Mouse (Mus musculus) embryonic facial prominence, embryonic 15.5 days (tissue): Measurements from ENCODE around the gene C1qtnf5. TPM values are rescaled to one million over a fixed set of nuclear protein-coding genes. Genes with fewer than 3 reads are reported as not detected.

ENCODE experiments used
- ATAC-seq: fragments of 200-750 bp; cut with Nextera tagmentation; 2 replicates; pipeline ENCODE4 v1.8.0; 2017; ENCODE audit warnings: low read depth, moderate TSS enrichment; ENCODE audit not compliant: insufficient number of reproducible peaks, low FRiP score, low TSS enrichment
- H3K27ac ChIP-seq: fragments of 300-500 bp; sonication (generic); replicated peaks from 2 replicates; pipeline ENCODE4 v1.5.1; 2015; ENCODE audit warnings: mild to moderate bottlenecking, inconsistent platforms
- H3K27me3 ChIP-seq: fragments of 300-500 bp; sonication (generic); 2 replicates; pipeline ENCODE4 v1.6.1; 2015; ENCODE audit warnings: inconsistent platforms
- H3K36me3 ChIP-seq: fragments of 300-500 bp; sonication (generic); 2 replicates; pipeline ENCODE4 v1.6.1; 2015; ENCODE audit warnings: mild to moderate bottlenecking, inconsistent platforms
- H3K4me1 ChIP-seq: fragments of 300-500 bp; sonication (generic); 2 replicates; pipeline ENCODE4 v1.6.1; 2015; ENCODE audit warnings: inconsistent platforms
- H3K4me2 ChIP-seq: fragments of 300-500 bp; sonication (generic); replicated peaks from 2 replicates; pipeline ENCODE4 v1.6.1; 2015; ENCODE audit warnings: mild to moderate bottlenecking, inconsistent platforms
- H3K4me3 ChIP-seq: fragments of 300-500 bp; sonication (generic); replicated peaks from 2 replicates; pipeline ENCODE4 v1.5.1; 2015; ENCODE audit warnings: mild to moderate bottlenecking, inconsistent platforms
- H3K9ac ChIP-seq: fragments of 300-500 bp; sonication (generic); 2 replicates; pipeline ENCODE4 v1.6.1; 2015; ENCODE audit warnings: inconsistent platforms
- H3K9me3 ChIP-seq: fragments of 300-500 bp; sonication (generic); replicated peaks from 2 replicates; pipeline ENCODE4 v1.6.1; 2016; ENCODE audit warnings: inconsistent platforms
- WGBS: fragments of 180-500 bp; shearing (Covaris S2); methylation state at CpG from one replicate; pipeline ENCODE4 v1.1.7; 2015; 5-methylcytosine and 5-hydroxymethylcytosine counted together
- polyA plus RNA-seq: library from polyadenylated mRNA; unstranded; fragments of >200 nt; fragmentation: Nextera tagmentation; extraction: Ambion mirVana; gene quantifications from 2 replicates; pipeline ENCODE4 v1.2.1, GENCODE M21; 2015

C1qtnf5 gene
- polyA plus RNA-seq, 1 experiment from 2014 or later, result 6.0 TPM

DNA sequence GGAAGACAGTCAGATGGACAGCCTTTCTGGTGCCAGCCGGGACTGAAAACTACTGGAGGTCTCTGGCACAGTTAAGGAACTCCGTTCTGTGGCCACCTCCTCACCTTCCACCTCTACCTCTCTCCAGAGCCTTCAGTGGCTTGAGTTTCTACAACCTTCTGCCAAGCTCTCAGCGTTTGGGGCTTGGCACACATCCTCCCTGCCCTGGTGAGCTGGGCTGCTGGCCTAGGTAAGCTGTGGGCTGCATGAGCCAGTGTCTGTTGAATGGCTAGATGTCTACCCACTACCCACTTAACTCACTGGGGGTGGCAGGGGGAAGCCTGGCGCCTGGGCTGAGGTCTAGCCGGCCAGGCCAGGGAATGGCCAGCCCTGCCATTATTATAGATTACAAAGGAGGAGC is 33.9 kb upstream of the C1qtnf5 start:
- Histone ChIP-seq H3K27ac (no peak overlapping the region), H3K9me3 (no peaks in the 10 kb centered on the region), H3K4me2 (no peak overlapping the region), H3K36me3 (no peaks in the 10 kb centered on the region), H3K9ac (no peak overlapping the region), H3K4me1 (peaks cover 32% of the 10 kb centered on the region), H3K4me3 (no peak overlapping the region), H3K27me3 (no peaks in the 10 kb centered on the region)
- no peak for ATAC-seq
- WGBS, result 69% methylated on average over 5 of the region's 5 CpGs

GRCm38 (mm10) chr9:44074395-44075275 is 32.4 kb upstream of the C1qtnf5 start:
- H3K9me3 ChIP-seq, result no peaks in the 10 kb centered on the region
- 64% methylated on average over 9 of the region's 9 CpGs for WGBS
- no peak overlapping the region for H3K4me3 ChIP-seq
- no peaks in the 10 kb centered on the region for H3K27me3 ChIP-seq
- ATAC-seq, result no peak
- H3K27ac ChIP-seq, result no peak overlapping the region
- peaks cover 41% of the 10 kb centered on the region for H3K4me1 ChIP-seq
- no peak overlapping the region for H3K9ac ChIP-seq
- H3K4me2 ChIP-seq, result no peak overlapping the region
- H3K36me3 ChIP-seq, result no peaks in the 10 kb centered on the region

- WGBS, result 76% methylated on average over 24 of the region's 24 CpGs
- H3K4me1 ChIP-seq, result peaks cover 45% of the 10 kb centered on the region
- H3K27ac ChIP-seq, result no peak overlapping the region
- no peaks in the 10 kb centered on the region for H3K27me3 ChIP-seq
- H3K9ac ChIP-seq, result no peak overlapping the region
- H3K4me3 ChIP-seq, result no peak overlapping the region
- H3K4me2 ChIP-seq, result no peak overlapping the region
- no peak for ATAC-seq
- H3K9me3 ChIP-seq, result no peaks in the 10 kb centered on the region
- no peaks in the 10 kb centered on the region for H3K36me3 ChIP-seq
Observed at GRCm38 (mm10) chr9:44075276-44075995, 31.6 kb upstream of the C1qtnf5 start.

GRCm38 (mm10) chr9:44075996-44076763 is 30.9 kb upstream of the C1qtnf5 start:
- no peak overlapping the region for H3K9ac ChIP-seq
- H3K4me3 ChIP-seq, result no peak overlapping the region
- 62% methylated on average over 16 of the region's 16 CpGs for WGBS
- no peaks in the 10 kb centered on the region for H3K27me3 ChIP-seq
- H3K9me3 ChIP-seq, result no peaks in the 10 kb centered on the region
- no peak overlapping the region for H3K27ac ChIP-seq
- peaks cover 46% of the 10 kb centered on the region for H3K4me1 ChIP-seq
- no peak overlapping the region for H3K4me2 ChIP-seq
- ATAC-seq, result no peak
- no peaks in the 10 kb centered on the region for H3K36me3 ChIP-seq

DNA sequence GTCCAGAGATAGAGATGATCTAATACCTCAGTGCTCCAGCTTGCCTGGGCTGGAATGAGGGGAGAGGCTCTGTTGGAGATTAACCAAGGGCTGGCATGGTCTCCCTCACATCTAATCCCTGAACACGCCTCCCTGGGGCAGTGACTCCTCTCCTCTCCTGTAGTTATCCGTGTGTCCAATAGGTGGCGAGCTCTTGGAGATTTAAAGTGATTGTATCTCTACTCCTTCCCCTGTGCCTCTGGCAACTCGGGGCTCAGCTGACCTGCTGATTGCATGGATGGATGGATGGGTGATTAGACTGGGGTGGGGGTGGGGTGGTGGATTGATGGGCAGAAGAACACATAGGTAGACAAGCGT is 30.3 kb upstream of the C1qtnf5 start:
- Histone ChIP-seq H3K9ac (no peak overlapping the region), H3K27me3 (no peaks in the 10 kb centered on the region), H3K4me1 (peaks cover 48% of the 10 kb centered on the region), H3K4me3 (no peak overlapping the region), H3K36me3 (no peaks in the 10 kb centered on the region), H3K27ac (no peak overlapping the region), H3K9me3 (no peaks in the 10 kb centered on the region), H3K4me2 (no peak overlapping the region)
- WGBS, result 17% methylated on average over 5 of the region's 5 CpGs
- ATAC-seq, result no peak

- Histone ChIP-seq H3K27ac (no peak overlapping the region), H3K4me2 (no peak overlapping the region), H3K36me3 (no peaks in the 10 kb centered on the region), H3K27me3 (no peaks in the 10 kb centered on the region), H3K4me1 (peaks cover 42% of the 10 kb centered on the region), H3K4me3 (no peak overlapping the region), H3K9ac (no peak overlapping the region), H3K9me3 (no peaks in the 10 kb centered on the region)
- ATAC-seq, result no peak
- 78% methylated on average over 11 of the region's 11 CpGs for WGBS
Observed at GRCm38 (mm10) chr9:44077266-44077910, 29.7 kb upstream of the C1qtnf5 start.

- Histone ChIP-seq H3K9me3 (no peaks in the 10 kb centered on the region), H3K27me3 (no peaks in the 10 kb centered on the region), H3K36me3 (no peaks in the 10 kb centered on the region)
Observed at GRCm38 (mm10) chr9:44078136-44078797, 28.8 kb upstream of the C1qtnf5 start.

GRCm38 (mm10) chr9:44078955-44079756 is 27.9 kb upstream of the C1qtnf5 start:
- Histone ChIP-seq H3K27ac (0 out of 2 replicates have a peak overlapping the region, but pooled peaks have one; percentile 17), H3K4me2 (no peak overlapping the region), H3K27me3 (no peaks in the 10 kb centered on the region), H3K9me3 (no peaks in the 10 kb centered on the region), H3K9ac (no peak overlapping the region), H3K4me3 (no peak overlapping the region), H3K4me1 (peaks cover 47% of the 10 kb centered on the region), H3K36me3 (no peaks in the 10 kb centered on the region)
- ATAC-seq, result peak; percentile 66
- 27% methylated on average over 16 of the region's 16 CpGs for WGBS

More at GRCm38 (mm10) chr9:44078136-44078797, 28.8 kb upstream of the C1qtnf5 start:
- ATAC-seq, result no peak
- Histone ChIP-seq H3K27ac (no peak overlapping the region), H3K4me3 (no peak overlapping the region), H3K4me1 (peaks cover 39% of the 10 kb centered on the region), H3K4me2 (no peak overlapping the region), H3K9ac (no peak overlapping the region)
- WGBS, result 78% methylated on average over 10 of the region's 10 CpGs

GRCm38 (mm10) chr9:44079997-44080780 is 26.9 kb upstream of the C1qtnf5 start:
- no peaks in the 10 kb centered on the region for H3K27me3 ChIP-seq
- peaks cover 56% of the 10 kb centered on the region for H3K4me1 ChIP-seq
- ATAC-seq, result no peak

More at GRCm38 (mm10) chr9:44079997-44080780, 26.9 kb upstream of the C1qtnf5 start:
- WGBS, result 68% methylated on average over 10 of the region's 10 CpGs
- no peaks in the 10 kb centered on the region for H3K36me3 ChIP-seq
- H3K4me2 ChIP-seq, result no peak overlapping the region
- H3K27ac ChIP-seq, result 0 out of 2 replicates have a peak overlapping the region, but pooled peaks have one; percentile 25
- no peaks in the 10 kb centered on the region for H3K9me3 ChIP-seq
- no peak overlapping the region for H3K4me3 ChIP-seq
- H3K9ac ChIP-seq, result no peak overlapping the region
